Mouse (Mus musculus): Measurements from ENCODE around the gene Fgfr2.

- TF ChIP-seq CTCF (IDR thresholded peaks at IDR 0.05; ENCODE audit: control insufficient read depth, insufficient read depth, insufficient read length), result no peak
- no peak for TF ChIP-seq USF1 (IDR thresholded peaks at IDR 0.05; ENCODE audit: low read depth)
- no peak for TF ChIP-seq CEBPB (IDR thresholded peaks at IDR 0.05; ENCODE audit: low read depth)
- TF ChIP-seq FOSL1 (IDR thresholded peaks at IDR 0.05; ENCODE audit: insufficient read depth, low read length, poor library complexity, severe bottlenecking), result no peak
- TF ChIP-seq MYOD1 (IDR thresholded peaks at IDR 0.05; ENCODE audit: control insufficient read depth, insufficient read length, low read depth), result no peak
- TF ChIP-seq MAX (IDR thresholded peaks at IDR 0.05), result no peak
Measured at GRCm38 (mm10) chr7:130622359-130622758, 2500.8 kb downstream of the Fgfr2 start.
